Mouse (Mus musculus) cortical plate, adult 2 months (tissue): Measurements from ENCODE around the gene Maea.

Experiments
- CTCF ChIP-seq: fragments of 200-500 bp; IDR thresholded peaks from 2 replicates; pipeline ENCODE4 v1.5.1; 2011; ENCODE audit warnings: mild to moderate bottlenecking, control low read depth, low read length; ENCODE audit not compliant: insufficient read depth; ENCODE audit errors: extremely low read depth
- POLR2A ChIP-seq: fragments of 200-500 bp; IDR thresholded peaks from 2 replicates; pipeline ENCODE4 v1.6.1; 2011; ENCODE audit warnings: mild to moderate bottlenecking, low read length, control low read depth; ENCODE audit not compliant: insufficient read depth; ENCODE audit errors: extremely low read depth

GRCm38 (mm10) chr5:33371137-33371536 is 35.8 kb downstream of the Maea start:
- peak; percentile 57 for TF ChIP-seq CTCF
- TF ChIP-seq POLR2A = no peak
